Mouse (Mus musculus) heart, embryonic 14.5 days (tissue): ENCODE measurements around the gene Acvr2b. TPM values are rescaled to one million over a fixed set of nuclear protein-coding genes. Genes with fewer than 3 reads are reported as not detected.

Experiments used
- ATAC-seq: fragments of 200-750 bp; cut with Nextera tagmentation; 2 replicates; pipeline ENCODE4 v1.8.0; 2017; ENCODE audit warnings: low read depth, moderate TSS enrichment; ENCODE audit not compliant: insufficient number of reproducible peaks, insufficient read depth, low FRiP score
- H3K27ac ChIP-seq, 2 experiments: fragments of 200-500 bp in 1 of 2; fragments of 300-500 bp in 1 of 2; sonication (generic) in 1 of 2; replicated peaks in 1 of 2; 2 replicates each; pipeline ENCODE4 v1.5.1; 2012 to 2014; ENCODE audit warnings: low read depth in 2 of 2, low read length in 2 of 2, control low read depth in 1 of 2, mild to moderate bottlenecking in 1 of 2, mixed read lengths in 1 of 2; ENCODE audit not compliant: control insufficient read depth in 1 of 2, insufficient read depth in 1 of 2
- H3K27me3 ChIP-seq: fragments of 300-500 bp; sonication (generic); 2 replicates; pipeline ENCODE4 v1.6.1; 2014; ENCODE audit warnings: mild to moderate bottlenecking, low read length, control low read depth; ENCODE audit not compliant: control insufficient read depth, insufficient read depth
- H3K36me3 ChIP-seq: fragments of 300-500 bp; sonication (generic); 2 replicates; pipeline ENCODE4 v1.6.1; 2014; ENCODE audit warnings: mild to moderate bottlenecking, control low read depth, low read length, mixed read lengths; ENCODE audit not compliant: control insufficient read depth, insufficient read depth
- H3K4me1 ChIP-seq, 2 experiments: fragments of 200-500 bp in 1 of 2; fragments of 300-500 bp in 1 of 2; sonication (generic) in 1 of 2; 2 replicates each; pipeline ENCODE4 v1.6.1; 2012 to 2014; ENCODE audit warnings: low read length in 2 of 2, control low read depth in 1 of 2, mixed read lengths in 1 of 2; ENCODE audit not compliant: control insufficient read depth in 2 of 2, insufficient read depth in 2 of 2
- H3K4me2 ChIP-seq: fragments of 300-500 bp; sonication (generic); 2 replicates; pipeline ENCODE4 v1.6.1; 2014; ENCODE audit warnings: mild to moderate bottlenecking, low read length
- H3K4me3 ChIP-seq, 2 experiments: fragments of 200-500 bp in 1 of 2; fragments of 300-500 bp in 1 of 2; sonication (generic) in 1 of 2; 2 replicates each; pipeline ENCODE4 v1.5.1; 2012 to 2014; ENCODE audit warnings: low read length in 2 of 2, mild to moderate bottlenecking in 2 of 2, control low read depth in 1 of 2, low read depth in 1 of 2, moderate library complexity in 1 of 2; ENCODE audit not compliant: control insufficient read depth in 1 of 2, insufficient read depth in 1 of 2
- H3K9ac ChIP-seq: fragments of 300-500 bp; sonication (generic); 2 replicates; pipeline ENCODE4 v1.6.1; 2014; ENCODE audit warnings: mild to moderate bottlenecking, low read length
- H3K9me3 ChIP-seq: fragments of 300-500 bp; sonication (generic); 2 replicates; pipeline ENCODE4 v1.6.1; 2016; ENCODE audit warnings: low read length, control low read depth; ENCODE audit not compliant: control insufficient read depth
- WGBS: fragments of 180-500 bp; shearing (Covaris S2); extraction: QIAGEN DNeasy Blood & Tissue Kit; methylation state at CpG from one replicate; pipeline ENCODE4 v1.1.7; 2014; 5-methylcytosine and 5-hydroxymethylcytosine counted together
- polyA plus RNA-seq: library from polyadenylated mRNA; unstranded; fragments of >200 nt; fragmentation: Nextera tagmentation; extraction: Ambion mirVana; gene quantifications from 2 replicates; pipeline ENCODE4 v1.2.1, GENCODE M21; 2014

Gene Acvr2b
- polyA plus RNA-seq, 1 experiment from 2014 or later = 21.6 TPM

DNA sequence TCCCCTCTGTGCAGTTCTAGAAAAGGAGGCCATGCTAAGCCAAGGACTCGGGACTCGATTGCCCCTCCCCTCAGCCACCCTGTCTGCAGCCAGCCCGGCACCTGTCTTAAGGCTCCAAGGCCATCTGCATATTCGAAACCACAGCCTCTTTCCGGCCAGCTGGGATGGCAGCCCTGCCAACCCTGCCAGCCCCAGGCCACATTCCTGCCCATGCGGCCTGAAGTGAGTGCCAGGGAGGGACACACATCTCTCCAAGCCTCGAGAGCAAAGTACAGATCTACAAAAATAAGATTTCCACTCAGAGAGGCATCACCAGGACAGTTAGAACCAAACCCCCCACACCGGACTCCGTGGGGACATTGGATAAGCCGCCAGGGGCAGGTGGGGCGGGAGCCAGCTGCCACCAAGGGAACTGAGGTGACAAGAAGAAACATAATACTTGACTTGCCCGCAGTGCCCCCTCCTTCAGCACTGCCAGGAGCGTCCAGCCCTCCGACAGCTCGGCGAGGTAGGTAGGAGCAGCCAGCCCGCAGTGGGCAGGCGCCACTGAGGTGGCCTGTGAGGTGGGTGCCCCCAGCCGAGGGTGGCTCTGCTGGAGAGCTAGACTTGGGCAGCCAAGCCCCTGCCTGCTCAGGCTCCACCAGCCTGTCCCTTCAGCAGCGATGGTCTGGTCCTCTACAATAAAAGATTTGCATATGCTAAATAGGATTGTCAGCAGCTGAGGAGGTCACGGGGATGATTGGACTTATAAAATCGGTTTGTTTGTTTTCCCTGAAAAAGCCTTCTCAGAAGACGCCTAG, 81.8 kb downstream of the Acvr2b start:
- no peak for ATAC-seq
- H3K4me1 ChIP-seq = peaks cover 10 to 12% of the 10 kb centered on the region in 2 experiments
- peaks cover 14% of the 10 kb centered on the region; the same call in 1 of the 2 replicates for H3K36me3 ChIP-seq
- no peak overlapping the region for H3K4me3 ChIP-seq
- no peak overlapping the region for H3K27ac ChIP-seq
- H3K4me2 ChIP-seq = no peak overlapping the region
- no peaks in the 10 kb centered on the region for H3K9me3 ChIP-seq
- H3K27me3 ChIP-seq = no peaks in the 10 kb centered on the region
- 60% methylated on average over 23 of the region's 23 CpGs for WGBS
- no peak overlapping the region for H3K9ac ChIP-seq

- Histone ChIP-seq H3K4me1 (peaks cover 4 to 5% of the 10 kb centered on the region in 2 experiments), H3K9ac (no peak overlapping the region), H3K9me3 (no peaks in the 10 kb centered on the region), H3K27me3 (no peaks in the 10 kb centered on the region), H3K27ac (no peak overlapping the region), H3K4me3 (no peak overlapping the region), H3K36me3 (peaks cover 20% of the 10 kb centered on the region; the same call in 1 of the 2 replicates), H3K4me2 (no peak overlapping the region)
- WGBS = 72% methylated on average over 9 of the region's 9 CpGs
- no peak for ATAC-seq
Measured at GRCm38 (mm10) chr9:119484420-119484819, 82.5 kb downstream of the Acvr2b start.

Other genes with a start within 250 kb of the Acvr2b start
- gene Acaa1b, start 245.0 kb upstream of the Acvr2b start, polyA plus RNA-seq = 0.32 and 1.00 TPM in 2 replicates
- not detected in 2 replicates for gene Gm47289, start 243.0 kb upstream of the Acvr2b start, polyA plus RNA-seq
- gene Slc22a13, start 193.0 kb upstream of the Acvr2b start, polyA plus RNA-seq = not detected in 2 replicates
- 10.2 and 11.7 TPM in 2 replicates for gene Oxsr1, start 79.7 kb upstream of the Acvr2b start, polyA plus RNA-seq
- gene Acaa1a, start 62.4 kb upstream of the Acvr2b start, polyA plus RNA-seq = 78.3 and 81.6 TPM in 2 replicates
- 13.2 and 14.9 TPM in 2 replicates for gene Myd88, start 60.7 kb upstream of the Acvr2b start, polyA plus RNA-seq
- 1.2 and 2.0 TPM in 2 replicates for gene Xylb, start 44.7 kb upstream of the Acvr2b start, polyA plus RNA-seq
- not detected in 2 replicates for gene Slc22a14, start 36.6 kb upstream of the Acvr2b start, polyA plus RNA-seq
- 9.5 and 9.7 TPM in 2 replicates for gene Exog, start 42.8 kb downstream of the Acvr2b start, polyA plus RNA-seq
- gene Scn5a, start 176.9 kb downstream of the Acvr2b start, polyA plus RNA-seq = 7.9 and 10.0 TPM in 2 replicates